Mouse (Mus musculus): ENCODE data around the gene Ciao1.
"Not testable (repeated sequence)": the region's sequence is repeated elsewhere in the genome, so short reads cannot be mapped to it uniquely, and the experiment has no call there.

The Ciao1 gene

DNA sequence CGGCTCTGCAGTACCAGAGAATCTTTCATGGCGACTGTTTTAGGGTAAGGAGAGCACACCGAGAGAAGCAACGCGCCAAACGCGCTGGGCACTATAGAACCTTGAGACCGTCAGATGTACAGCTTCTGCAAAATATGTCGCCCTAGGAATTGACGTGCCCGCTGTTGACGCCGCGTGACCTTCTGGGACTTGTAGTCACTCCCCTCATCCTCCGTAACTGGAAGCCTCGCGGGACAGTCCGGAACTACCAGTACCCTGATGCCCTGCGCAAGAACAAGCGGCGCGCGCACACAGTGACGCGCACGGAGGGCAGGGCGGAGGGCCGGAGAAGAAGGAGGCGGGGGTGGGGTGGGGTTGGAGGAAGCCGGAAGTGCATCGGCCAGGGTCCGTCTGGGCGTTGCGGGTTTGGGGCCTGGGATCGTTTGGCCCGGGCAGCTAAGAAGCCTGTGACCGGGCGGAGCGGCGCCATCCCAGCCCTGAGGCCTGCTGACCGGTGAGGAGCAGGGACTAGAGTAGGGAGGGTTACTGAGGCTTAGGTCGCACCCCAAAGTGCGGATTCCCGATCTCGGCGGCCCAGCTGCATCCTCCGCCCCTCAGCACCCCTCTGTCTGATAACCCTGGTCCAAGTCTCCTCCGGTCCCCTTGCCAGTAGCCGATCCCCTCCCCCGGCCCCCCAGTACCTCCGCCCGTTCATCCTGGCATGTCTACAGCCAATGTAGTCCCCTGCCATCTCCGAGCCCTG is at the start of gene Ciao1, which contains the start of gene Tmem127:
Gene Ciao1, minus strand, starts transcription at position 225 of the 742 bp plus-strand sequence.
Gene Tmem127, plus strand, starts transcription at position 317 of the 742 bp plus-strand sequence.
- peak; percentile 98 for DNase-seq (ENCODE audit: low spot score)

DNA sequence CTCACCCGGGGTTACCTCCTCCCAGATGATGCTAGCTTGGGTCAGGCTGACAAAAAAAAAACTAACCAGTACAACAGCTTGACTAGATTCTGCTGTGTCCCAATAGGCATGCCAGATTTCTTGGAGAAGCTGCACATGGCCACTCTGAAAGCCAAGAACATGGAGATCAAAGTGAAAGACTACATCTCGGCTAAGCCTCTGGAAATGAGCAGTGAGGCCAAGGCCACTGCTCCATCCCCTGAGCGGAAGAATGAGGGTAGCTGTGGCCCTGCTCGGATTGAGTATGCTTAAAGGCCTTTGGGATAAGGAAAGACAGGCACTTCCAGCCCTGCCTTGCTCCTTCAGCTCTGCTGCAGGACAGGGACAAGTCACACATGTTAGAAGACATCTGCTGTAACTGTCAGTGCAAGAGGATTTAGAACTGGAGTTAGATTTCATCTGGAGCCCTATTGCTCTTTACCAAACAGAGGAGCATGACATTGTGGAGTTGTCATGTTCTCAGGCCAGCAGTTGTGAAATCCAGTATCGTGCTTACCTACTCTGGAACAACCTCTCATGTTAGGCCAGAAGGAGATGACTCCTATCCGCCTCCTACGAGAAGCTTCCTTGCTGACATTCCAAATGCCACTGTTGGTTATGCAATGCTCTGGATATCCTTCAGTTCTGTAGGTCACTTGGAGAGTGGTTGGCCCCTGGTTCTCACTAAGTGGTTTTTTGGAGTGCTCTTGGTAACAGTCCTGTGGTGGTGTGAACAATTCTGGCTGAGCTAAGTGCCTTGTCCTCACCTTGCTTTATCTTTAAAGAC is 49.6 kb upstream of the Ciao1 start:
- DNase-seq (ENCODE audit: low spot score): no peak

GRCm38 (mm10) chr2:127292250-127292649 is 44.6 kb upstream of the Ciao1 start:
- no peak for DNase-seq (ENCODE audit: low spot score)

GRCm38 (mm10) chr2:127278162-127278561 is 30.5 kb upstream of the Ciao1 start:
- no peak for DNase-seq (ENCODE audit: low spot score)

DNA sequence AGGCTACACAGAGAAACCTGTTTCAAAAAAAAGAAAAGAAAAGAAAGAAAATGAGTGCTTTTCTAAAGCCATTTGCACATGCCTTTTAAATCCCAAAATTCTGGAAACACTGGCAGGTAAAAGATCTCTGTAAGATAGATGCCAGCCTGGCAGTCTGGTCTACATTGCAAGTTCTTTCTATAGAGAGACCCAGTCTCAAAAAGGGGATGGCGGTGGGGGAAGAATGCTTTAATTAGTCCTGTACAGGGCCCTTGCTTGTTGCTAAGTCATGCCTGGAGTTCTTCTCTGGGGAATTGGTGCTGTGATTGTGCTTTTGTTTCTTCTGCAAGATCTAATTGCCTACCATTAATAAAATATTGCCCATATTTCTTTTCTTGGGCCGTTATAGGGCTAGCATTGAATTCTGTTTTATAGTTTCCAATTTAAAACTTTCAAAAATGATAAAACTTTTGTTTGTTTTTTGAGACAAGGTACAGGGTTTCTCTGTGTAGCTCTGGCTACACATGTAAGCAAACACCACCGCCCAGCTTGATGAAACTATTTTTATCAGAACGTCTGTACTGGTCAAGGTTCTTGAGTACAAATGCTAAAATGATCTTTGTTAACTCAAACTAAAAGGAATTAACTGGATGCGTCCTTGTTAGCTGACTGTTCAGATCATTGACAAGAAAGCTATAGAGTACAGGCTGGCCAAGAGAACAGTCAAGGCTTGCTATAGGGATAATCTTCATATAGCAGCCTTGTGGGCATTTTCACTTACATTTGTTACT is 28.1 kb upstream of the Ciao1 start:
- DNase-seq (ENCODE audit: low spot score): no peak

DNA sequence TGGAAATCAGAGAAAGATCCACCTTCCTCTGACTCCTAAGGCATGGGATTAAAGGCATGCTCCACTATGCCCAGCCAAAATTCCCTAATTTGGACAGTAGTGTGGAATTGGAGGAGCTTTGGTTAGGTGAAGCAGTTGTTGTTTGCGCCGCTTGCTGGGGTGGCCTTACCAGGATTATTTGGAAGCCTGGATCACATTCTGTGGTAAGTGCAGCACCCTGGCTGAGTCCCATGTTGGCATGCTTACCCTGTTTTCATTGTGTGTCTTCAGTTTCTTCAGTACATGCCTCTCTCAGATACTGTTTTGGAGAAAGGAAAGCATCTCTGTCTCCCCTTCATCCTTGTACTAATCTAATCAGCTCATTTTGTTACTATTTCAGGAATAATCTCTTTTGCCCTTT is 27.0 kb upstream of the Ciao1 start:
- no peak for DNase-seq (ENCODE audit: low spot score)

DNA sequence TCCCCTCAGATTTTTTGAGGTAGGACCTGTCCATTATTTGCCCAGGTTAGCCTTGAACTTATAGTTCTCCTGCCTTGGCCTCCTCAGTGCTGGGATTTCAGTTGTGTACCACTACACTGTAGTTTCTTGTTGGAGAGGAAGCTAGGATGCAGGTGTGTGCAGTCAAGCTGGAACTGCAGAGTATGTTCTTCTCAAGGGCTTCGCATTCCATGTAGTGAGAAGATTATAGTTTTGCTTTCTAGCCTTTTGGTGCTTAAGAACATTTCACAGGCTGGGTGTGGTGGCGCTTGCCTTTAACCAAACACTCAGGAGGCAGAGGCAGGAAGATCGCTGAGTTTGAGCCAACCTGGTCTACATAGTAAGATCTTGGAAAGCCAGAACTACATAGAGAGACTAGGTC is 25.2 kb upstream of the Ciao1 start:
- DNase-seq (ENCODE audit: low spot score): no peak

DNA sequence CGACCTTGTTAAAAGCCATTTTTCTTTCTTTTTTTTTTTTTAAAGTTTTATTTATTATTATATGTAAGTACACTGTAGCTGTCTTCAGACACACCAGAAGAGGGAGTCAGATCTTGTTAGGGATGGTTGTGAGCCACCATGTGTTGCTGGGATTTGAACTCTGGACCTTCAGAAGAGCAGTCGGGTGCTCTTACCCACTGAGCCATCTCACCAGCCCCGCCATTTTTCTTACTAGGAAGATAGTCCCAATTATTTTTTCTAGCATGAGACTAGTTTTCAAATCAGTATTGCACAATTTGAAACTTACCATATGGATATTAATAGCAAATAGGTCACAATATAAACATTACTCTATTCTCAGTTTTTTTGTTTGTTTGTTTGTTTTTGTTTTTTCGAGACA is 24.4 kb upstream of the Ciao1 start:
- DNase-seq (ENCODE audit: low spot score): not testable (repeated sequence)

GRCm38 (mm10) chr2:127271042-127271515 is 23.5 kb upstream of the Ciao1 start:
- no peak for DNase-seq (ENCODE audit: low spot score)

DNA sequence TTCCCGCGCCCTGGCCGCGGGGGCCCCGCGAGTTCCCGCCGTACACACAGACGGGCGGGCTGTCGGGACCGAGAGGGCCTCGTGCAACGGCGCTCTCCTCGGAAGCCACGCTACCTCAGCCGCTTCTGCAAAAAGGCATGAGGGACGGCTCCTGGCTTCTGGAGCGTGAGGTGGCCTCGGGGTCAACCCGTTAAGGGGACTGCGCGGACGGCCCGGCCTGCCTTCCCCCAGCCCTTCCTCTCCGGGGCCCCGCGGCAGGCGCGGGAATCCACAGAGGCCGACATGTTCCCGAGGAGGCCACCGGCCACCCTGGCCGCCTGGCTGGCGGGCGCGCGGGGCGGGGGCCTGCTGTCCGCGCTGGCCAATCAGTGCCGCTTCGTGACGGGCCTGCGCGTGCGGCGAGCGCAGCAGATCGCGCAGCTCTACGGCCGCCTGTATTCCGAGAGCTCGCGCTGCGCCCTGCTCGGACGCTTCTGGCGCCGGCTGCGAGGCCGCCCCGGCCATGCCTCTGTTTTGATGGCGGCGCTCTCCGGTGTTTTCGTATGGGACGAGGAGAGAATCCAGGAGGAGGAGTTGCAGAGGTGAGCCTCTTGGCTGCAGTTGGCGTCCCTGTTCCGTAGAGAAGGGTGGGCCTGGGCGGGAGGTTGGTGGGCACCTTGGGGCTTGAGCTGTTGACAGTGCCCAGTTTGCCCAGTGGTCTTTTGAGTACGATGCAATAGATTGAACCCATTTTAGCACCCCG is 22.9 kb upstream of the Ciao1 start:
- DNase-seq (ENCODE audit: low spot score): peak; percentile 89

GRCm38 (mm10) chr2:127269491-127270299 is 22.1 kb upstream of the Ciao1 start, which contains the start of gene Stard7:
Gene Stard7 (plus strand): TSS chr2:127270218.
- peak; percentile 93 for DNase-seq (ENCODE audit: low spot score)

DNA sequence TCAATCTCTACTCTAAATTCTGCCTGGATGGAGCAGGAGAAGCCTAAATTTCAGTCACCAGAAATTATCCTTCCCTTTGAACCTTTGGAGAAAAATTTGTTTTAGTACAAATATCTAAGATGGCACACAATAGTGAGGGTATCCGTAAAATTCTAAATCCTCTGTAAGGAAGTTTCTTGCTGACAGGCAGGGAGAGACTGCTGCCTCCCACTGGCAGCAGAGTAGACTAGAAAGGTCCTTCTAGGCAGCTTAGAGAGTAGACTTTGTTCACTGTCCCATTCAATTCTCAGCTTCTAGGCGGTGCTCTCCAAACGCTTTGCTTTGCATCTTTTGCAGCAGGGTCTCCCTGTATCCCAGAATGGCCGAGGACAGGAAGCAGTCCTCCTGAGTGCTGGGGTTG is 20.2 kb upstream of the Ciao1 start:
- no peak for DNase-seq (ENCODE audit: low spot score)

DNA sequence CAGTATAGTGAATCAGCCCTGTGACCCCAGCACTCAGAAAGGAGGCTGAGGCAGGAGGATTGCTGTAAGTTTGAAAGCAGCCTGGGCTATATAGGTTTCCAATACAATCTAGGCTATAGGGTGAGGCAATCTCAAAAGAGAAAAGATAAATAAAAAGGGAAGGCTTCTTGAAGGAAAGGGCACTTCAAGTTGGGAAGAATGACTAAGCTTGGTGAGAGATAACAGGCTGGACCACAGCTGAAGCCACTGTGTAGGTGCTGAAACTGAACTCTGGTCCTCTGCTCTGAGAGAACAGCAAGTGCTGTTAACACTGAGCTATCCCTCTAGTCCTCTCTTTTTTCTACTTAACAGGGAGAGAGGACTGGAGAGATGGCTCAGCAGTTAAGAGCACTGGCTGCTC is 14.9 kb upstream of the Ciao1 start:
- no peak for DNase-seq (ENCODE audit: low spot score)

GRCm38 (mm10) chr2:127259340-127259739 is 11.7 kb upstream of the Ciao1 start:
- peak; percentile 58 for DNase-seq (ENCODE audit: low spot score)

DNA sequence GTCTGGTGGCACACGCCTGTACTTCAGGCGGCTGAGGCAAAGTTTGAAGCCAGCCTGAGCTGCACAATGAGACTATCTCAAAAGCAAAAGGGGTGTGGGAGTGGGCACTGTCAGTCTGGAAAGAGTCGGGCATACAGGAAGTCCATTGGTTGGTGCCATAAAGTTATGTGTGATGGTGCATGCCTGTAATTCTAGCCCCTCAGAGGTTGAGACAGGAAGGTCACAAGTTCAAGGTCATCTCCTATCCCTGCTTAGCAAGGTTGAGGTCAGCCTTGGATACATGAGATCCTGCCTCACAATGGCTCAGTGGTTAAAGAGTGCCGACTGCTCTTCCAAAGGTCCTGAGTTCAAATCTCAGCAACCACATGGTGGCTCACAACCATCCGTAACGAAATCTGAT is 7.7 kb upstream of the Ciao1 start:
- DNase-seq (ENCODE audit: low spot score): no peak

GRCm38 (mm10) chr2:127254604-127255134 is 7.1 kb upstream of the Ciao1 start:
- no peak for DNase-seq (ENCODE audit: low spot score)

GRCm38 (mm10) chr2:127252787-127253186 is 5.2 kb upstream of the Ciao1 start:
- no peak for DNase-seq (ENCODE audit: low spot score)

- no peak for DNase-seq (ENCODE audit: low spot score)
These were observed 4.4 kb upstream of the Ciao1 start for GRCm38 (mm10) chr2:127251880-127252527.

DNA sequence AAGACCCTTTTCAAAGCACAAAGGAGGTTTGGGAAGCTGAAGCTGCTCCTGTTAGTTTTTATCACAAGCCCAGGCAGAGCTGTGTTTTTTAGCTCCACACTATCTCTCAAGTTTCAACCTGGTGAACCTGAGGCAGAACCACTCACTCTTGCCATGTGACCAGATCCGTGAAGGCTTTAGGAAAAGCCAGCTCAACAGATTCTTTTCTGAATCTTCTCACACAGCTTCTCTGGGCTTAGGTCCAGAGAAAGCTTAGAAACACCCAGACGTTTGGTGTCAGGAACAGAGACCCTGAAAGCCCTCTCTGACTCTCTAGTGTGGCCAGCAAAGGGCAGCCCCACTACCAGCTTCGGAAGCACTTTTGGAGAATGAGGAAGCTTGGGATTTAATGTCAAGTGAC is 3.8 kb upstream of the Ciao1 start:
- DNase-seq (ENCODE audit: low spot score): no peak
